Mouse (Mus musculus) layer of hippocampus, postnatal 14 days (tissue): ENCODE data around the gene Ube4b. TPM values are rescaled to one million over a fixed set of nuclear protein-coding genes. Genes with fewer than 3 reads are reported as not detected.

Experiments used
- DNase-seq, 2 experiments: peaks; one replicate each; pipeline ENCODE4 v3.0.0; 2021 to 2022; ENCODE audit warnings: low spot score in 2 of 2, mixed read lengths in 1 of 2
- total RNA-seq, 2 experiments: library from RNA; stranded (reverse); gene quantifications; 2 replicates each; pipeline ENCODE4 v1.2.3; 2021

Ube4b gene
- total RNA-seq, 2 experiments from 2014 or later: 107 to 110 TPM

DNA sequence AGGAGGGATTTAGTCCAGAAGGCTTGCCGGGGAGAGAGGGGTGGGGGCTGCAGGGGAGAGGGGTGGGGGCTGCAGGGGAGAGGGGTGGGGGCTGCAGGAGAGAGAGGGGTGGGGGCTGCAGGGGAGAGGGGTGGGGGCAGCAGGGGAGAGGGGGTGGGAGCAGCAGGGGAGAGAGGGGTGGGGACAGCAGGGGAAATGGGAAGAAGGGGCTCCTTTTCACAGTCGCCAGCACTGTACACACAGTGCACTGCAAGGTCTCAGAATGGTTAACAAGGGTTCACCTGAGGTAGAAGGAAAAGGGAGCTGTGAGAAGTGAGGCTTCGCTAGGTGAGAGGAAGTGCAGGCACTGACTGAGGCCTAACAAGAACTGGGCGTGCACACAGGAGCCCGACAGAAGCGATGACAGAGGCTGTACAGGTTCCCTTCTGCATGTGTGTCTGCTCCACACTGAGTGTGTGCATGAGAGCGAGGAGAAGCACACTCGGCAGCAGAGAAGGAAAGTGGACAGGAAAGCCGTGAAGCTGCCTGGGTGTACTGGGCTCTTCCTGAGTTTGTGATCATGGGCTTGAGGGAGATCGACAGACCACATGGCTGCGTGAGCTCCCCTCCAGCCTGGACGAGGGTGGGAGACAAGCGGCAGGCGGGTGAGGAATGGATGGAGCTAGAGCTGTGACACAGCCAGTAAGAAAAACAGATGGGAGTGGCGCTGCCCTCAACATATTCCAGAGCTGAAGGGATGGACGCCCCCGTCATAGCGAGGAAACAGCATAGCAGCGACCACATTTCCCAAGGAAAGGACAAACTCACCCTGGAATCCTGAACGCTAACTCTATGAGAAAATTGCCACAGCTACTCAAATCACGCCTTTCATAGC is 29.9 kb downstream of the Ube4b start:
- DNase-seq: peak in 1 of 2 experiments; percentile 35

DNA sequence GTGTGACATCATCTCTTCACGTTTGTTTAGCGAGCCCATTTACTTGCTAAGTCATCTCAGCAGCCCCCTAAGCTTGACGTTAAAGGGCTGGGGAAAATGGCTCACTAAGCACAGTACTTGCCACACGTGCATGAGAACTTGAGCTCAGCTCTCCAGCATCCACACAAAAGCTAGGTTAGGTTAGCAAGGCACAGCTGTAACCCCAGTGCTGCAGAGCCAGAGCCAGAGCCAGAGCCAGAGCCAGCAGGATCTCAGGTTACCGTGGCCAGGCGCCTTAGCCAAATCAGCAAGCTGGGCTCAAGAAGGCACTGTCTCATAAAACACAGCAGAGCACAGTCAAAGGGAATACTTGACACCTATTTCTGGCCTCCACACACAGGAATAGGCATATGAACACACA is 31.0 kb downstream of the Ube4b start:
- DNase-seq: no peak

DNA sequence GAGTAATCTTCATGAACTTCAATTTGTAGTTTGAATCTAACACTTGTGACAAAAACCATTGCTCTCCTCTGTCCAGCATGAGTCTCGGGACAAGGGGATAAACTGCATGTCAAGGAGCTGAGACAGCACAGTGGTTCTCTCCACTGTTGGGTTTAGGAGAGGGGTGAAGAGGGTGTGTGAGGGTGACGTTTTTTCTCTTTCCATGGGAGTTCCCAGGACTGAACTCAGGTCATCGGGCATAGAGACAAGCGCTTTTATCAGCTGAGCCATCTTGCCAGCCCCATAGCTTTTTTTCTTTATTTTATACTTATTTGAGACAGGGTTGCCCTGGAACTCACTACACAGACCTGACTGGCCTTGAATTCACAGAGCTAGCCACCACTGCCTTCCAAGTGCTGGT is 32.3 kb downstream of the Ube4b start:
- DNase-seq: no peak

DNA sequence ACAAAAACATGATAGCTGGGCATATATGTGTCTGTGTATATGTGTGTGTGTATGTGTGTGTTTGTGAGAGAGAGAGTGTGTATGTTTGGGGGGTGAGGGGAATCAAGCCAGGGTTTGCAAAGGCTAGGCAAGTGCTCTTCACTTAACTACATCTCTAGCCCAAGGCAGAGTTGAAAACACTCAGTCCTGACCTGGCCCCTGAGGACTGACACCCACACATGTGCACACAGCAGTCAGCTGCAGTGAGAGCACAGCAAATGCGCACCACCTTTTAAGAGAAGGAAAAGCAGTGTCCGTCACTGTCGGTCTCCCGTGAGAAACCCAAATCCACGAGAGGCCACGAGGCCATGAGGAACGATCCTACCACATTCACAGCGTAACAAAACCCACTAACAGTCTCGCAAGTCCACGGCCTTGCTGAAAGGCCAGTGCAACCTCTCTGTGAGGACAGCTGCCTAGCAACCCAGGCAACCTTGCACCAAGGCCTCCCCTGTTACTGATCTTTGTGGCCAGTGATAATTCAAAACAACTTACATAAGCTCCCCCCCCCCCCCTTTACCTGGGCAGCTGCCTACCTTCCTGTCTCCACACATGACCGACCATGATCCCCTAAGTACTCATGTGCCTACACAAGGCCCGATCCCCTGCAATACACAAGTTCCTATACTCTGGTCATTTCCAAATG is 33.1 kb downstream of the Ube4b start:
- no peak for DNase-seq

DNA sequence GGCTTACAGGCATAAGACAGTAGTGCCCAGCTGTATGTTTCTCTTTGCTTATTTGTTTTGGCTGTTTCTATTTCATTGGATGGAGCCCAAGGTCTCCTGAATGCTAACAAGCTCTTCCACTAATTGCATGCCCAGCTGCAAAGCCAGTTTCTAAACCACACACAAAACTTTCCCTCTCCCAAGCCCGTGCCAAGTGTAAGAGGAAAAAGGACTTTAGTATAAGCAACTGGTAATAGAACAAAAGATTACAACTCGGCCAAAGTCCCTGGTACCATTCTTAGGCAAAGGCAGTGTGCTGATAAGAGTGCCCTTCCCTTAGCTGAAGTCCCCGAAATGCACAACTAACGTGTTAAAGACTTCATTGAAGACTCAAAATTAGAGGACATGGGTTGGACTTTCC is 34.2 kb downstream of the Ube4b start:
- no peak for DNase-seq

DNA sequence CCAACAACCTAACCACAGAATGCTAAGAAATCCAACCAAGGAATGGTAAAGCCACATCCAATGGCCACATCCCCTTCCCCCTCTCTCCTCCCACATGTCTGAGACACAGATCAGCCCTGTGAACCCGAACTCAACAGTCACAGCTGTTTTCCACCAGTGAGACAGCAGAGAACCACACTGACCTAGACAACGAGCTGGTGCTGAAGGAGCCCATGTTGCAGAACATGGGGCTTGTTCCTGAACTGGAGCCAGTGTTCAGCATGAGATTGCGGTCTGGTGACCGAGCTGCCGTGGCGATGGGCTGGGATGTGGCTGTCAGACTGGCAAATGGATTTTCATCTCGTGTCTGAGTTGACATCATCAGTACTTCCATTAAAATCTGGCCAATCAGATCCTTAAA is 45.5 kb downstream of the Ube4b start:
- DNase-seq: no peak

DNA sequence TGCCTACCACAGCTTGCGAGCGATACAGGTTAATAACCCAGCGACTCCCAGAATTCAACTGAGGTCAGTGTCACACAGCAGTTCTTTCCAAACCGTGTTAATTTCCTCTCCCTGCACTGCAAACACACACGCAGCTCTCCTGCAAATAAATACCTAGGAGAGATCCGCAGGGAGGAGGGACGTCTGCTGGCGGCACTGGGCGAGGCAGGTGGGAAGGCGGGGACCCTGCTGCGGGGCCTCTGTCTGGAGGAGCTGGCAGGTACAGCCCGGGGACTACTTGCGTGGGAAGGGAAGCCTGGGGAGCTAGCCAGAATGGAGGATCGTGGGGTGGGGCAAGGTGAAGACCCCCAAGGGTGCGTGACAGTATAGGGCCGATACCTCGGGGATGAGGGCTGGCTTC is 46.7 kb downstream of the Ube4b start:
- no peak for DNase-seq

DNA sequence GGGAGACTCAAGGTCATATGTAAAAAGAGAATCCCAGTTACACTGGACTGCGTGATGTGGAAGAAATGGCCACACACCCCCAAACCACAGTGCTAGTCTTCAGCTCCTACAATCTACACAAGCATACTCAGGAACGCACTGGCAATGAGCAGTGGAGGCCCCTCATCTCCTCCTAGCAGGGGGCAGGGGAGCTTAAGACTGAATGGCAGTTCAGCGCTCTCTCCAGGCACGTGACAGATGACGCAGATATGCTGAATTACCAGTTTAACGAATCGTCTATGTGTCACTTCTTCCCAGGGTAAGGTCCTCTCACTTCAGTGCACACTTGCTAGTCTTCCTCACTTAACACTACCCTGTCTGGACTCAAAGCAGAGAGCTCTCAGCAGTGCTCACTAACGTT is 47.7 kb downstream of the Ube4b start:
- no peak for DNase-seq

DNA sequence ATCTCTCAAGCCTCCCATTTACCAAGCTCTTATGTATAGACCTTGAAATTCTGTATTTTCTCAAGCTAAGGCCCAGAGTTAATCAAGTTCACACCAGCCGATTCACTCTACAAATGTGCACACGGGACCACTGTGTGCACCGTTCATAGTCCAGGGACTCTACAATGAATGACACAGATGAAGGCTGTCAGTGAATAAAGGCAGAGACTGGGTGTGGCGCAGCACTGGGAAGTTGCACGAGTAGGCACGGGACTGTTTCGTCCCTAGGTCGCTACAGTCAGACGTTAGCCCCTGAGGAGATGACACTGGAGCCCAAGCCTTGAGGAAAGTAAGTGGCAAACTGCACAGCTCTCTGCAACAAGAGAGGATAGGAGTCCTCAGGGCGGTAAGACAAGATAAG is 50.5 kb downstream of the Ube4b start:
- no peak for DNase-seq

DNA sequence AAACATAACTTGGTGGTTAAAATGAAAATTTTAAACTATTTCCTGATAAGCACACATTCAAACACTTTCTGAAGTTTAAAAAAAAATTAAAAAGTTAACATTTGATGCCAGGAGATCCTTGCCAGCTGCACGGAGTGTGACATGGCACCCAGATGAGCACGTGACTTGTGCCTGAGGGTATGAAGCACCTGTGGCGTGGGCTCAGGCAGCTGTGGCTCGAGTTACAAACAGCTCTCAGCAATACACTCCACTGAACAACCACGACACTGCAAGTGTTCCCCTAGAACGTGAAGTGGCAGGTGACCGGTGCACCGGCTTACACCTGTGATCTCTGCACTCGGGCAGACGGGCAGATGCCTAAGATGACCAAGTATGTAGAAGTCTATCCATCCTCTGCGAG is 51.9 kb downstream of the Ube4b start:
- no peak for DNase-seq

DNA sequence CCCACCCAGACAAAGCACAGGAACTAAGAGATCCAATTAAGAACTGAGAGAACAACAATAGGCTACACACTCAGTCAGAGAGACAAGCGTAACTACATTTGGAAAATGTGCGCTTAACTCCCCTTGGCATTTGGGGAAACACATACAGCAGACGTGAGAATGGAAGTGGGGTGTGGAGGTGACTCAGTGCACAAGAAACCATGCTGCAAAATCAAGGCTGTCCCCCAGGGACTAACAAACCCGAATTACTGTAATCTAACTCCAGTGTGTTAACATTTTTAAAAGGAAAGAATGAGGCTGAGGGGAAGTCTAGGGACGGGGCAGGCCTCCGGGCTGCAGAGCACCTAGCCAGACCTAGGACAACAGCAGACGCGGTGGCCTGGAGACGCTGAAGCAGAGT is 52.6 kb downstream of the Ube4b start:
- no peak for DNase-seq

DNA sequence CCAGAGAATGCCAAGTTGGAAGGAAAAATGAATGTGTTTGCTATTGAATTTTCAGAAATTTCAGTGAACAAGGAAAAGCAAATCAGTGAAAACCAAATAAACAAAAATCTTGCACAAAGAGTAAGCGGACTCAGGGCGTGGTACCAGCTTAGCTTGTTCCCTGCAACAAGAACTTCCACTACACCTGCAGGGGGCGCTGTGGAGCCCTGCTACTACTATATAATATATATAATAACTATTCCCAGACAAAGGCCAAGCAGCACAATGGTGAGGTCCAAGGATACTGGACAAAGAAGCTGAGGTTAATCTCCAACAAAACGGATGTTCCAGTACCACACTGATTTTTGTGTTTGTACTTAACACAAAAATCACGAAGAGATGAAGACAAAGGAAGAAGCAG is 53.1 kb downstream of the Ube4b start:
- peak in 1 of 2 experiments; percentile 46 for DNase-seq

DNA sequence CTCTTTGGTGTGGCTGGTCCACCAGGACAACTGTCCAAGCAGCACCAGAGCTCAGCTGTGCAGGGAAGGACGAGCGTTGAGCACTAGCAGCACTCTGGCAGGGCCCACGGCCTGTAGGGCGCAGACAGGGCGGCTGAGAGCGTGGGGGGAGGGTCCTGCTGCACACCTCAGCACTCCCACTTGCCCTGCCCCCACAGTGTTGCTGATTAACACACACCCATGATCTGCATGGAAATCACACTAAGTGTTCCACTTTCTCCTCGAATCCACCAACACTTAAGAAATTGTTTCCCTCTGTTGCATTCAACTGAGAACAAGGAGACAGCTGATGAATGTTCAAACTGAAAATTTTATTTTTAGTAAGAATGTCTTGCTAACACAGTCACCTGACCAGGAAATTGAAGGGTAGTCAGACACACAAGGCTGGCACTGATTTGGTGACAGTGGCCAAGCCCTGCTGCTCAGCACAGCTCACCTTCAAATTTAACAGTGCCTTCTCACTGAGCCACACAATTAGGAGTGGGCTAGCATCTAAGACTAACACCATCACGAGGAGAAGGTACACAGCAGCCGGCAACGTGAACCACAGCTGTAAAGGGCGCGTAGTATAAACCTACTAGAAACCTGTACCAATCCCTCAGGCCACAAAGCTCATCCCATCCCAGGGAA is 60.7 kb downstream of the Ube4b start:
- DNase-seq: no peak

DNA sequence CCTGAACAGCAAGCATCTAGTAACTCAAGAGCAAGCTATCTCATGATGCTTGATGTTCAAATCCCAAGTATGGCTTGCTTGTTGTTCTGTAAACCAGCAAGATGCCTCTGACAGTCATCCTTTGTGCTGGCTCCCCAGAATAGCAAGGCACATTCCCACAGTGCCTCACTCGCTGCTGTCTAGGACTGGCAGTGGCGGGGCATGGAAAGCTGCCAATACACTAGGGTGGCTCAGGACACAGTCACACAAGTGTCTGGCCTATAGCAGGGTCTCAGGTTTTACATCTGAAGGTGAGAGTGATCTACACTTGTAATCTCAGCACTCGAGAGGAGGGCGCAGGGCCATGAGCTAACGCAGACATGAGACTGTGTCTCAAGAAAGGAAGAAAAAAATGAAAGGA is 61.7 kb downstream of the Ube4b start:
- peak in 1 of 2 experiments; percentile 50 for DNase-seq

DNA sequence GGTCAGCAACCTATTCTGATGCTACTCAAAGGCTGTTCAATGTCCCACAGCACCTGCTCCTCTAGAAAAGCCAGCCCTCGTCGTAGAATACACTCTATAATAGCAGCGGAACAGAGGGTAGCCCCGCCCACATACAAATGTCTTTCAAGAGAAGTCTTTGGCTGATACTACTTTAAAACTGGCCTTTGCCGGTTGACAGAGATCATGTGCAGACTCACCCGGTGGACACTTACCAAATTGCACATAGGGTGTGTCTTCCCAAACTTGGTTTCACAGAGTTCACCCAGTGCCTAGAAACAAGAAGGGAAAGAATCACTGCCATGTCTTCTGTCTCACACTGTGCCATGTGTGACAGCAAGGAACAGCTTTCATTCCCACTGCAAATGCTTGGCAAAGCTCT is 65.5 kb downstream of the Ube4b start:
- DNase-seq: no peak

DNA sequence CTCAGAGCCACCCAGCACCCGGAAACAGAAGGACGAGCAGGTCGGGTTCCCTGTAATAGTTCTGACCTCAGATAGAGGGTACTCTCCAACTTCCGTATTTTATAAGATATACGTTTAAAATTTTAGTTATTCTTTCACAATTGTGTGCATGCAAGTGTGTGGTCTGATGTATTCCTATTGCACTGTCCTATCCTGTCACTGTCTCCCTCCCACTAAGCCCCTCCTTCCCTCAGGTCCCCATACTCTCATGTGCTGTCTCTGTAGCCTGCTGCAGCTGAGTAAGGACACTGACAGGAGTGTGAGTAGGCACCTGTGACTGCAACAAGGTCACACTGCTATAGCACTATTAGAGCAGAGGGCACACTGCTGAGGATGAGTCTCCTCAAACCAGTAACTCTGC is 65.9 kb downstream of the Ube4b start:
- DNase-seq: no peak

DNA sequence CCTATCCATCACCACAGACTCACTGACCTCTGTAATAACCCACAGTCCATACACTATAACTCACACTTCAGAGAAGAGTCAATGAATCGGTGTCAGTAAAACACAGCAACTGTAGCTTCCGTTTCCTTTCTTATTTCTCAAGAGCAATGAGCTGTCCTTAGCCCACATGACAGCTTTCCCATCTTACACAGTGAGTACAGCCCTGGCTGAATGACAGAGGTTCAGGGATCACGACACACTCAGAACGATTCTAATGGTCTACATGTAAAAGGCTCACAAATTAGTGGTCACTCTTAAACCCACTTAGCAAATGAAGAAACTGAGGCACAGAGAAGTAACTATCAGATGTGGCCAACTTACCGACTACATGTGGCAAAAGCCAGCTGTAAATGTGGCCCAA is 68.6 kb downstream of the Ube4b start:
- DNase-seq: no peak

DNA sequence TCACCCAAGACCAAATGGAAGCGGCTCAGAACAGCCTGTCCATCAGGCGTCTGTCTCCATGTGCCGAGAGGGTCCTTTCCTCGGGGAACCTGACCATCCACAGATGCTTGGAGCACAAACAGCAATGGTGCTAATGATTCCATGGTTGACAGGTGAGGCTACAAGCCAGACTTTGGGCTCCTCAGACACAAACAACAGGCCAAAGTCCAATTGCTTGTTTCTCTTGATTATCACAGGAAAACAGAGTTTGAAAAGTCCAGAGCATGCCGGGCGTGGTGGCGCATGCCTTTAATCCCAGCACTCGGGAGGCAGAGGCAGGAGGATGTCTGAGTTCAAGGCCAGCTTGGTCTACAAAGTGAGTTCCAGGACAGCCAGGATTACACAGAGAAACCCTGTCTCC is 71.9 kb downstream of the Ube4b start:
- DNase-seq: no peak

DNA sequence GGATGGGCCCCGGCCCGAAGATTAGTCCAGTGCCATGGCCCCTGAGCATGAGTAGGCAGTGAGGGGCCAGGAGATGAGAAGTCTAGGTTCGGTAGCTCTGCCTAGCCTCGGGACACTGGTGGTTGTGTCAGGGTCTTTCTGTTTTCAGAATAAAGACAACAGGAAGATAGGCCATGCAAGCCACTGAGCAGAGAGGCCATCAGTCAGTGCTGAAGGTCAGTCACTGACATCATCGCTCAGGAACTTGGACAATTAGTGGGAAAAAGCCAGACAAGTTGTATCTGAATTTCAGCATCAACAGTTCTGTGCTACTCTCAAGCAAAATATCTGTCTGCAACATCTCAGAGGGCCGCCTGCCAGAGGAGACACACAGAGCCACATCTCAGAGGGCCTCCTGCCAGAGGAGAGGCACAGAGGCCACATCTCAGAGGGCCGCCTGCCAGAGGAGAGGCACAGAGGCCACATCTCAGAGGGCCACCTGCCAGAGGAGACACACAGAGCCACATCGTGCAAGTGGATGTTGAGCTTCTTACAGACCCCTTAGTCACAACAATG is 74.9 kb downstream of the Ube4b start:
- DNase-seq: no peak

DNA sequence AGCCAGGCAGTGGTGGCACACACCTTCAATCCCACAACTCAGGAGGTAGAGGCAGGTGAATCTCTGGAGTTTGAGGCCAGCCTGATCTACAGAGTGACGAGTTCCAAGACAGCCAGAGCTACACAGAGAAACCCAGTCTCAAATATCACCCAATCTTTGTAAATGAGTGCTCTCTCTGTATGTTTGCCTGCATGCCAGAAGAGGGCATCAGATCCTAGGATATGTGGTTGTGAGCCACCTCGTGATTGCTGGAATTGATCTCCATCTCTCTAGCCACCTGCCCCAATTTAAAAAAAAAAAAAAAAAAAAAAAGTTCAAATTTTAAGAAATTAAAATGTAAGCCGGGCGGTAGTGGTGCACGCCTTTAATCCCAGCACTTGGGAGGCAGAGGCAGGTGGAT is 77.6 kb downstream of the Ube4b start:
- no peak for DNase-seq

DNA sequence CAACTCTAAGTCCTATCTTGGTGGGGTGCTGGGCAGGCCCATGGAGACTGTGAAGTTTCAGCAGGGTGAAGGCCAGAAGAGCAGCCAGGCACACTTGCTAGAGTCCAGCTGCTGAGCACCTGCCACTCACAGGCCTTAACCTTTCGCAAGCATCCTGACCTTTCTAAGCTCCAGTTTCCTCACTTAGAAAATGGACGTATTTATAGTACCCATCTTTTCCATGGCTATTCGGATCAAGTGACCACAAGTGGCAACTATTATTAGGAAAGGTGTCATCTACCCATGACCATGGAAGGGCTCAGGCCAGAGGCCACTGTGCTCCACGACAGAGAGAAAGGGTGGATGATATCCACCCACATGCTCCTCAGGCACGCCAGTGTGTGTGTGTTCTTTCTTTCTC is 80.7 kb downstream of the Ube4b start:
- no peak for DNase-seq

DNA sequence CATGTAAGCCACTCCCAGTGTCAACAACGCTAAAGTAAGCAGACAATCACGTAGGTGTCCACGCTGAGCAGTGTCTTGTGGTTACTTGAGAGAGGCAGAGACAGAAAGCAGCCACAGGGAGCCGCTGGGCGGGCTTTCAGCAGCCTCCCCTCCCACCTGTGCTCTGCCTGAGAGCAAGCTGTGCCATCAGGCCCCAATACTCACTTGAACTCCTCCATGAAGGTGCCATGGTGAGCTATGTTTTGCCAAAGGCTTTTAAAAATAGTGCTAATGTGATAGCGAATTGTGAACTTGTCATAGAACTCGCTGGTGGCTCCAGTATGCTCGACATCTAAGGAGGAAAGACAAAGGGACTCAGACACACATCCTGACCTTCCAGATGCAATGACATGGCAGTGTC is 82.2 kb downstream of the Ube4b start:
- no peak for DNase-seq
